Mouse (Mus musculus): Measurements from ENCODE around the gene Cln3. TPM values are rescaled to one million over a fixed set of nuclear protein-coding genes. Genes with fewer than 3 reads are reported as not detected.

The Cln3 gene
- total and polyA plus RNA-seq, 3 experiments = 20.5 to 61.9 TPM; not detected in 1

DNA sequence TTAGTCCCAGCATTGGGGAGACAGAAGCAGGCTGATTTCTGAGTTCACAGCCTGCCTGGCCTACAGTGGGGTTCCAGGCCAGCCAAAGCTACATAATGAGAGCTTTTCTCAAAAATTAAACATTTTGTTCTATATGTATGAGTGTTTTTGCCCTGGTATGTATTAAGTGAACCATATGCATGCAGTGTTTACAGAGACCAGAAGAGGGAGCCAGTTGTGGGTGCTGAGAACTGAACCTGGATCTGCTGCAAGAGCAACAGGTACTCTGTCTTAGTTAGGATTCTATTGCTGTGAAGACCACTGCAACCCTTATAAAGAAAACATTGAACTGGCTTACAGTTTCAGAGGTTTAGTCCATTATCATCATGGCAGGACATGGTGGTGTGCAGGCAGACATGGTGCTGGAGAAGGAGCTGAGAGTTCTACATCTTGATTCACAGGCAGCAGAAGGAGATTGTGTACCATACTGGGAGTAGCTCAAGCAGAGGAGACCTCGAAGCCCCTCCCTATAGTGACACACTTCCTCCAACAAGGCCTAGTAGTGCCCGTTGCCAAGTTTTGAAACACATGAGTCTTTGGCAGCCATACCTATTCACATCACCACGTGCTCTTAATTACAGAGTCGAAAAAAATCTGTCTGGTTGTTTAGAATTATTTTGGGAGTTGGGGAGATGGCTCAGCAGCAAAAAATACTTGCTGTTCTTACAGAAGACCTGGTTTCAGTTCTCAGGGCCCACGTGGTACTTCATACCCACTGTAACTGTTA is 47.6 kb downstream of the Cln3 start:
- peak; percentile 84 for DNase-seq (ENCODE audit: low read depth, low spot score)
- Histone ChIP-seq H3K79me2 (ENCODE audit: control insufficient read depth, insufficient read depth, low read length, poor library complexity) (no peaks in the 10 kb centered on the region; the same call in 1 of the 2 replicates), H3K27ac (ENCODE audit: control insufficient read depth, low read depth, low read length) (no peak overlapping the region), H3K4me1 (ENCODE audit: control insufficient read depth in 1 of 2, insufficient read depth in 2 of 2, low read length in 2 of 2) (peaks cover 0 to 8% of the 10 kb centered on the region in 2 experiments; a peak in 2 of 4 replicates), H3K36me3 (ENCODE audit: control insufficient read depth in 1 of 2, insufficient read depth in 2 of 2, low read length in 2 of 2) (peaks cover 0 to 9% of the 10 kb centered on the region in 2 experiments; a peak in 1 of 4 replicates), H3K9ac (ENCODE audit: control insufficient read depth, low read depth, low read length, poor library complexity, severe bottlenecking) (no peak overlapping the region), H3K9me3 (replicated peaks; ENCODE audit: insufficient read depth, low read length) (no peaks in the 10 kb centered on the region), H3K27me3 (ENCODE audit: control insufficient read depth in 1 of 2, insufficient read depth in 2 of 2, low read length in 2 of 2) (no peaks in the 10 kb centered on the region), H3K4me3 (ENCODE audit: control insufficient read depth in 1 of 2, insufficient read depth in 1 of 2, low read depth in 2 of 2, low read length in 2 of 2) (no peak overlapping the region)
- TF ChIP-seq CTCF (IDR thresholded peaks at IDR 0.05 in 2 of 3, conservative IDR thresholded peaks at IDR 0.05 in 1 of 3; ENCODE audit: control insufficient read depth in 1 of 3, insufficient read depth in 1 of 3, low read depth in 2 of 3, low read length in 3 of 3, poor library complexity in 1 of 3, severe bottlenecking in 1 of 3) (peak; percentile 57 to 83 (median 73)), USF2 (IDR thresholded peaks at IDR 0.05; ENCODE audit: borderline replicate concordance in 1 of 2, insufficient read depth in 1 of 2, low read depth in 1 of 2, low read length in 2 of 2) (no peak), MAZ (IDR thresholded peaks at IDR 0.05; ENCODE audit: low read depth, low read length) (no peak), MAX (IDR thresholded peaks at IDR 0.05; ENCODE audit: low read length) (no peak), SMC3 (IDR thresholded peaks at IDR 0.05; ENCODE audit: low read depth, low read length) (peak; percentile 89), NELFE (IDR thresholded peaks at IDR 0.05; ENCODE audit: low read depth, low read length) (no peak), ELF1 (IDR thresholded peaks at IDR 0.05; ENCODE audit: low read depth, low read length) (no peak), RCOR1 (IDR thresholded peaks at IDR 0.05; ENCODE audit: low read depth, low read length) (no peak), ETS1 (IDR thresholded peaks at IDR 0.05; ENCODE audit: low read depth, low read length) (no peak), GATA1 (IDR thresholded peaks at IDR 0.05; ENCODE audit: low read depth, low read length) (no peak), JUND (IDR thresholded peaks at IDR 0.05; ENCODE audit: low read depth, low read length) (no peak), MXI1 (IDR thresholded peaks at IDR 0.05; ENCODE audit: low read depth, low read length) (no peak), ZC3H11A (IDR thresholded peaks at IDR 0.05; ENCODE audit: low read depth, low read length) (peak; percentile 29; the same call in 1 of the 2 replicates), HCFC1 (IDR thresholded peaks at IDR 0.05; ENCODE audit: low read depth, low read length) (no peak), TBP (IDR thresholded peaks at IDR 0.05; ENCODE audit: low read depth, low read length) (no peak), USF1 (IDR thresholded peaks at IDR 0.05; ENCODE audit: low read depth, low read length) (no peak), CHD1 (IDR thresholded peaks at IDR 0.05; ENCODE audit: low read depth, low read length) (no peak), RAD21 (IDR thresholded peaks at IDR 0.05; ENCODE audit: low read depth, low read length) (peak; percentile 64)

- Histone ChIP-seq H3K36me3 (ENCODE audit: control insufficient read depth in 1 of 2, insufficient read depth in 2 of 2, low read length in 2 of 2) (peaks cover 0 to 9% of the 10 kb centered on the region in 2 experiments; a peak in 1 of 4 replicates), H3K27ac (ENCODE audit: control insufficient read depth, low read depth, low read length) (peak overlapping the region; percentile 5; the same call in 1 of the 2 replicates), H3K79me2 (ENCODE audit: control insufficient read depth, insufficient read depth, low read length, poor library complexity) (no peaks in the 10 kb centered on the region; the same call in 1 of the 2 replicates), H3K4me1 (ENCODE audit: control insufficient read depth in 1 of 2, insufficient read depth in 2 of 2, low read length in 2 of 2) (peaks cover 0 to 8% of the 10 kb centered on the region in 2 experiments; a peak in 2 of 4 replicates), H3K27me3 (ENCODE audit: control insufficient read depth in 1 of 2, insufficient read depth in 2 of 2, low read length in 2 of 2) (no peaks in the 10 kb centered on the region), H3K9me3 (replicated peaks; ENCODE audit: insufficient read depth, low read length) (no peaks in the 10 kb centered on the region), H3K9ac (ENCODE audit: control insufficient read depth, low read depth, low read length, poor library complexity, severe bottlenecking) (peak overlapping the region; percentile 85), H3K4me3 (ENCODE audit: control insufficient read depth in 1 of 2, insufficient read depth in 1 of 2, low read depth in 2 of 2, low read length in 2 of 2) (peak overlapping the region; percentile 70 to 73)
- DNase-seq (ENCODE audit: low read depth, low spot score) = peak; percentile 46
- no peak; the same call in 1 of the 2 replicates for TF ChIP-seq SIN3A (IDR thresholded peaks at IDR 0.05; ENCODE audit: low read length)
- no peak for TF ChIP-seq ZC3H11A (IDR thresholded peaks at IDR 0.05; ENCODE audit: low read depth, low read length)
- TF ChIP-seq KAT2A (conservative IDR thresholded peaks at IDR 0.05; ENCODE audit: low read depth, low read length) = no peak
- no peak for TF ChIP-seq ZKSCAN1 (IDR thresholded peaks at IDR 0.05; ENCODE audit: low read depth, low read length)
- no peak for TF ChIP-seq GATA1 (IDR thresholded peaks at IDR 0.05; ENCODE audit: low read depth, low read length)
- peak; percentile 13; the same call in 1 of the 2 replicates for TF ChIP-seq CHD1 (IDR thresholded peaks at IDR 0.05; ENCODE audit: low read depth, low read length)
- TF ChIP-seq POLR2AphosphoS5 (IDR thresholded peaks at IDR 0.05; ENCODE audit: borderline replicate concordance, low read depth, low read length) = no peak
- no peak for TF ChIP-seq MYC (IDR thresholded peaks at IDR 0.05; ENCODE audit: low read depth, low read length)
- 0 out of 2 replicates have a peak, but pooled peaks have one; percentile 1 for TF ChIP-seq TBP (IDR thresholded peaks at IDR 0.05; ENCODE audit: low read depth, low read length)
- no peak for TF ChIP-seq MAFK (IDR thresholded peaks at IDR 0.05; ENCODE audit: borderline replicate concordance, low read depth, low read length)
- TF ChIP-seq ELF1 (IDR thresholded peaks at IDR 0.05; ENCODE audit: low read depth, low read length) = no peak
- no peak for TF ChIP-seq TCF12 (IDR thresholded peaks at IDR 0.05; ENCODE audit: low read depth, low read length)
- TF ChIP-seq CHD2 (IDR thresholded peaks at IDR 0.05; ENCODE audit: low read length) = no peak
- TF ChIP-seq MXI1 (IDR thresholded peaks at IDR 0.05; ENCODE audit: low read depth, low read length) = peak; percentile 3; the same call in 1 of the 2 replicates
- TF ChIP-seq HCFC1 (IDR thresholded peaks at IDR 0.05; ENCODE audit: low read depth, low read length) = no peak
- TF ChIP-seq RAD21 (IDR thresholded peaks at IDR 0.05; ENCODE audit: low read depth, low read length) = no peak
- no peak for TF ChIP-seq NRF1 (IDR thresholded peaks at IDR 0.05; ENCODE audit: insufficient read depth, low read depth, low read length, poor library complexity, severe bottlenecking)
- TF ChIP-seq MEF2A (IDR thresholded peaks at IDR 0.05; ENCODE audit: extremely low read depth, insufficient replicate concordance, low read depth, low read length, poor library complexity, severe bottlenecking) = no peak
Observed at GRCm38 (mm10) chr7:126536466-126536865, 49.2 kb downstream of the Cln3 start.

All from MEL (cell line).